Mouse (Mus musculus): ENCODE data around the gene Dalrd3.

DNA sequence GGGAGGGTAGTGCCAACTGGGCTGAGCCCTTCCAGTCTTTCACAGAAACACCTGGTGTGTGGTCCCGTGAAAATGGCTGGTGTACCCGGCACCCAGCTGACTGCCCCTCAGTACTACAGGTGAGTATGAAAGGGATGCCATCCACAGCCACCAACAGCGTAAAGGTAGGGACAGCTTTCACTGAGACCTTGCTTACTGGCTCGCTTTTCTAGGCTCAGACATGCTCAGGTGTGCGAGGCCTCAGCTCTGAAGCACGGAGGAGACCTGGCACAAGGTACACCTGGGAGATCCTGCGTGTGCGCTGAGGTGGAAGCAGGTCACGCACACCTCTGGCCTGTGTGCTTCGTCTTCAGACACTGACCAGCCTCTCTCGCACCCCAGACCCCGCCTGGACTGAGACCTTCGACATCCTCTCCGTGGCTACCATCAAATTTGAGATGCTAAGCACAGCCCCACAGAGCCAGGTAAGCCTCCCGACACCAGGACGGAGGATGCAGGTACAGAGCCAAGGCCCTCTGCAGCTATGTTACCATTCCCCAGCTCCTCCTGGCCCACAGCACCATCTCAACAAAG lies 1.8 kb downstream of the Dalrd3 start:
- no peak for TF ChIP-seq CTCF (IDR thresholded peaks at IDR 0.05; ENCODE audit: borderline replicate concordance, control insufficient read depth, extremely low read depth, insufficient read depth, low read length, poor library complexity)
- TF ChIP-seq POLR2A (IDR thresholded peaks at IDR 0.05; ENCODE audit: control insufficient read depth, extremely low read depth, insufficient read depth, low read length, poor library complexity): no peak
